Mouse (Mus musculus) R1 (cell line): ENCODE data around the gene Pomgnt1.
A peak's percentile ranks its signal among the peaks of the same experiment; 100 is the strongest.

ENCODE experiments used
- DNase-seq: peaks from one replicate; pipeline ENCODE4 v3.0.0-alpha.2; 2018; ENCODE audit warnings: low read depth, low spot score

The Pomgnt1 gene

DNA sequence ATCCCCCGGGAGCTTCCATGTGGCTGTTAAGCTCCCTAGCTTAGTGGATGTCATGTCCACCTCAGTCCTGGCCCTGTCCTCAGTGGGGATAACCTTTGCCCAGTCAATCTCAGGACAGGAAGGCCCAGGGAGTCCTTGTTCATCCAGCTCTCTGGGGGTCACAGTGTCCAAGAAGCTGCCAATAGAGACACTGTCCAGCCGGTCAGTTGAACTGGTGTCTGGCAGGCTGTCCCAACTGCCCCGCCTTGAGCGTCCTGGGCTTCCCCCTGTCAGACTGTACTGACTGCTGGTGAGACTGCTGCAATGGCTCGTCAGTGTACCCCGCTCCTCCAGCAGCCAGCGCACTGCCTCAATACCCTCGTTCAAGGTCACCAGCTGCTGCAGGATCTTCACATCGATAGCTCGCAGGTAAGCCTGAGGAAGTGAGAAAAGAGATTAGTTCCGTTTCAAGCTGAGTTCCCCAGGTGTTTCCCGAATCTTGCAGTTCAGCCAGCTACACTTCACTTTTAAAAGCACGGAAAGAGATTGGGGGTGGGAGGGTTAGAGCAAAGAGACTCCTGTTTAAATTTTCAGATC is 13.9 kb downstream of the Pomgnt1 start:
- DNase-seq, result peak; percentile 72

DNA sequence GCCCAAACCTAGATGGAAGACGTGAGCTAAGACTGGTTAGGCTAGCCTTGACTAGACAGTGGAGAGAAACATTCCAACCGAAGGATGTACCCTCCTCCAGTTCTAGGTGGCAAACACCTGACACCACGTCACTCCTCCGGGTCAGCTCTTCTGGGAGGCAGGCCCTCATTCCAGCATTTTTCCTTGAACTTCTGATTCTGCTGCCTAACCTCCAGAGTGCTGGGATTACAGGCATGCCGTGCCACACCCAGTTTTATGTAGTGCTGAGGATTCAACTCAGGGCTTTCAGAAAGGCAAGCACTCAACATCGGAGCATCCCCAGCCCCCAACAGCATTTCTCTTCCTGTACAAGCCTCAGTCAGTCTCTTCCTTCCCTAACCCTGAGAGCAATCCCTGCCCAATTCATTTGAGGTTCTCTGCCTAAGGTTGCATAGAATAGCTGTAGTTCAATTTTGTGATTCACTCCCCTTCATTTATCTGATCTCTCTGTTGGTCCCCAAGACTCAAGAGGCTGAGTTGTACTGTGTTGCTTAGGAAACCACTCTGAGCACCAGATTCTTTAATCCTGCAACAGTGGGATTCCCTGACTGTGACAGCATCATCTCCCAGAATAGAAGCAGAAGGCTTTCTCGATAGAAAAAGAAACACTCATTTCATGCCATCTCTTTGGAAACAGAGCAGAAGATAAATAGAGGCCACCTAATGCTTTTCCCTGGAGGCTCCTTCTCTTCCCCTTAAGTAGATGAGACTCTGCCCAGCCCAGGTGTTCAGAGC is 17.3 kb downstream of the Pomgnt1 start:
- DNase-seq, result peak; percentile 80

DNA sequence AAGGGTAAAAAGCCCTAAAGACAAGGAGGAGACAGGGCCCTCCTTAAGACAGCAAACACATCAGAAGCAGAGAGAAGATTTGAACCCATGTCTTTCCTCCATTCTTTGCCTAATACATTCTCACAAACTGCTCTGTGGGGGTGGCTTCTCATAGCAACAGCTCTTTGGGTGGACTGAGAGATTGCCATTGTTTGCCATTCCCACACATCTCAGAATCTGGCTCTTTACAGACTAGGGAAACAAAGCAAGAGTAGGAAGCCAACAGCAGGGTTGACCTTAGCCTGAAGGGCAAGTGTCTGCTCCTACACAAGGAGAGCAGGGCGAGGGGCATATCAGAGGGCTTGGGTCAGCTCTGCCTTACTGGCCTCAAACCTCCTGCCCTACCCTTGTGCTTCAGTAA is 18.1 kb downstream of the Pomgnt1 start:
- DNase-seq, result peak; percentile 82

DNA sequence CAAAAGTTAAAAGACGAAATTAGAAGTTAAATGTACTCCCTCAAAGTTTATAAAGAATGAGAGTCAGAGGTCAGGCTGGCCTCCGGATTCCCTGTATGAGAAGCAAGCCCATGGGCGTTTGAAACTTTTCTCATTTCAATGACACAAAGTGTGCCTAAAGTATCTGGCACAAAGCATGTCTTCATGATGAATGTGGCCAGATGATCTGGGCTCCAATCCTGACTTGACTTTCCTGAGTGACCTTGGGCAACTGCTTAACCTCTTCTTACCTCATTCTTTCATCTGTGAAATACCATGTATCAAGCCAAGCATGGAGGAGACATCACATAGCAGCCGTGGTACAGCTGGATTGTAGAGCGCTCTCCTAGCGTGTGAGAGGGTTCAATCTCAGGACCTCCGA is 18.6 kb downstream of the Pomgnt1 start:
- peak; percentile 20 for DNase-seq

DNA sequence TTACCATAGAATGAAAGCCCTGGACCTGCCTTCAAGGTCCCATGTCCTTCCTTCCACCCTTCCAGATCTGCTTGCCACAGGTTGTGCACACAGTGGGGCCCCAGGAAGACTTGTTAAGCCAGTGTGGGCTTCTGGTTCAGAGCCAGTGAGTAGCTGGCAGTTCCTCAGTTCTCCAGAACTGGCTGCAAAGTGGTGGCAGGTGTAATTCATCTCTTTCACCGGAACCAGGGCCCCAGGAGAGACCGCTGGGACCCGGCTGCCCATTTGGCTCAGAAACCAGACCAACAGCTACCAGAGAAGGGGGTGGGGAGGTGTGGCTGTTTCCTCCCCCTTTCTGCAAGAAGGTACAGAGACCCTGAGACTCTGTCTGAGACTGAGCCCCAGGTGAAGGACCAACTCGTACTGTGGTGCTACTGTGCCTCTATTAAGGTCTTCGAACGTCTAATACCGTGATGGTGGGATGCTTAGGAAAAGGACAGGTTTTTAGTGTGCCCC is 19.7 kb downstream of the Pomgnt1 start:
- peak; percentile 20 for DNase-seq

DNA sequence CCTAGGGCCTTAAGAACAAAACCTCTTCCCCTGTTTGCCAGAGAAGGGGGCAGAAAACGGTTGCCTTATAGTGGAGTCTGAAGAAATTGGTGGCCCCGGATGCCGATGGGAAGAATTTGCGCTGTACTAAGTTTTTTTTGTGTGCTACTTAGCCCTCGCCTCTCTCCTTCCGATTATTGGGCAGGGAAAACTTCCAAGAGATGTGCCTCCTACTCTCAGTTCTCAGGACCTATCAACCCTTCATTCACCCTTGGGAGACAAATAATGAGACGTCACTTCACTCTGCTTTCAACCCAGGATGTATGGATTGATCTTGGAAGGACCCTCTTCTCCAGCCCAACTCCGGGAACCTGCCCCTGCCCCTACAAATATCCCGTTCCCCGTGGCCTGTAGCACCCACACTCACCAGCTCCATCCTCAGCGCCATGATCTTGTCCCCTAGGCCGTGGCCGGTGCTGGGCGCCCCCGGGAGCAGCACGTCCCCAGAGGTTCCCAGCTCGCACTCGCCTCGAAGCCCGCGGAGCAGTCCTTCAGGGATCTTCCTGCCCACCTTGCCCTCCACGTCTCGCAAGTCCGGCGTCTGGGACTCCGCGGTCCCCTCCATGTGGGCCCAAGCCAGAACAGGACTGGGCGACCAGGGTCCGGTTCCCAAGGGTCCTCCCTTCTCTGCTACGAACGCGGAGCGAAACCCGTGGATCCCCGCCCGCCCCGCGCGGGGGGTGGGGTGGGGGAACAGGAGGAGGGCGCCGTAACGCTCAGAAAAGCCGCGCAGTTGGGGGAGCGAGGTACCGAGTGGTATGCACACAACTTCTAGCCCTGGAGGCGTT is 20.5 kb downstream of the Pomgnt1 start:
- peak; percentile 60 for DNase-seq

DNA sequence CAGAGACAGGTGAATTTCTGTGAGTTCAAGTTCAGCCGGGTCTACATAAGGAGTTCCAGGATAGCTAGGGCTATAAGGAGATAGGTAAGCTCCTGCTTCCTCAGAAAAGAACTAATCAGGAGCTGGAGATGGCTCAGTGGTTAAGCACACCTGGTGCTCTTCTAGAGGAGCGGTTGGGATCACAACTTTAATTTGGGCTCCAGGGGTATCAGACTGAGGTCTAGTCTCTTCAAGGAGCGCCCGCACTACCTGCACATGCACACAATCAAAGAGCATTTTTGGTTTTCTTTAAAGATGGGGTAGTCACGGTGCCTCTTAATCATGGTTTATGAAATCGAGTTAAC is 26.1 kb downstream of the Pomgnt1 start:
- DNase-seq, result peak; percentile 44

DNA sequence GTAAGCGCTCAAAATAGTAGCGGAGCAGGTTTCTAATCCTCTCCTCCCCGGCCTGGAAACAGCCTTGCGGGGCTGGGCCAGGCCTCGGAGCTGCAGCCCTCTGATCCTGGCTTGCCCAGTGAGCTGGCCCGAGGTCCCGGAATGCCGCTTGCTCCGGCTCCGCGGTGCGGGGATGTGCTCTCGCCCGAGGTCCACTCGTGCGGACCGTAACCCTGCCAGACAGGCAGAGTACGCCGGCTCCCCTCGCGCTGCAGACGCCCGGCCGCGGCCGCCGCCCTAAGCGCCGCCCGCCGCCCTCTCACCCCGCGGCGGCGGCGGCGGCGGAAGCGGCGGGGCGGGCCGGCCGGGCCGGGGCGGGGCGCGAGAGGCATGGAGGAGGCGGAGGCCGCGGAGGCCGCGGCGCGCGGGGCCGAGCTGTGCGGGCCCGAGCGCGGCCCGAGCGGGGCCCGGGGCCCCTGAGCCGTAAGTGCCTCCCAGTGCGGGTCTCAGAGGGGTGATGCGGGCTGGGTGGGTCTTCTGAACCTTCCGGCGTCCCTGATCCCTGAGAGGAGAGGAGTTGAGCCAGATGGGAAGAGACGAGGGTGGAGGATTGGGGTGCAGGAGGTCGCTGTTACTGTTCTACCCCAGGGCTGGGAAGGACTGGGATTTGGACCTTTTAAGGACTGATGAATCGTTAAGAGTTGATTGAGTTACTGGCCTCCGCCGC is 26.7 kb downstream of the Pomgnt1 start:
- DNase-seq, result peak; percentile 63

DNA sequence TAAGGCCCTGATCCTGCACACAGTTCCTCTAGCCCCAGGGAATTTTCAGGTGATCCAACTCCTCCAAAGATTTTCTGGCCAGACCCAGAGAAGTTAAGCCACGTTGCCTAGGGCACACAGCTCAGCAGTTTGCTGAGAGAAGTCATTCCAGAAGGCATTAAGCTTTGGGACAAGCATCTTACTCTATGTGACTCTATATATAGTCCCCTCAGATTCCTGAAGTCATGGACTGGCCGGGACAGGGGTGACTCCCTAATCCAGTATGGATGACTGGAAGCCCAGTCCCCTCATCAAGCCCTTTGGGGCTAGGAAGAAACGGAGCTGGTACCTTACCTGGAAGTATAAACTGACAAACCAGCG is 27.2 kb downstream of the Pomgnt1 start:
- no peak for DNase-seq

DNA sequence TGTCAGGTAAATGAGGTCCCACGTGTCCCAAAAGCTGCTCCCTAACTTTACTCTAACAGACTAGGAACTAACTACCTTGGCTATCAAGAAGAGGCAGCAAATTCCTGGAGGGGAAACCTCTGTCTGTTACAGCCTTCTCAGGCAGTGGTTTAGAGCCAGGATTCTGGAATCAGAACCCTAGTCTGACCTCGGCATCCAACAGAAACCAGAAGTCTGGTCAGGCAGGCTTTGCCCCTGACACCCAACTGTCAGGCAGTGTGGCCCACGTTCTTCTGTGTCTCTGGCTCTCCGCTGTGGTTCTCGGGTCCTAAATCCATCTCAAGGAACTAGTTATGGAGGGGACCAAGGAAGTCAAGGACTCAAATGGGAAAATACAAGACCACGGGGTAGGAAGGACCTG is 27.6 kb downstream of the Pomgnt1 start, which contains the start of gene Lurap1:
Gene Lurap1, minus strand, starts transcription at position 101 of the 400 bp plus-strand sequence.
- no peak for DNase-seq

DNA sequence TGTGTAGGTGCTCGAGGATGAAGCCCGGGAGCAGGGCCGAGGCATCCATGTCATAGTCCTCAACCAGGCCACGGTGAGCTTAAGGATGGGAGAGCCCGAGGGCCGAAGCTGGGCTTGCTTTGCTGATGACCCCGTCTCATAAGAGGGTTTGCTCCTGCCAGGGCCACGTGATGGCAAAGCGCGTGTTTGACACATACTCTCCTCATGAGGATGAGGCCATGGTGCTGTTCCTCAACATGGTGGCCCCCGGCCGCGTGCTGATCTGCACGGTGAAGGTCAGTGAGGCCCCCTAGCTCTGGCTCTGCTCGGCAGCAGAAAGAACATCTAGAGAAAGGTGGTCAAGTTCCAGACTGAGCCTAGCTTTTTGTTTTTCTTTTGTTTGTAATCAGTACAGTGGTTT is 29.1 kb downstream of the Pomgnt1 start:
- DNase-seq, result no peak

DNA sequence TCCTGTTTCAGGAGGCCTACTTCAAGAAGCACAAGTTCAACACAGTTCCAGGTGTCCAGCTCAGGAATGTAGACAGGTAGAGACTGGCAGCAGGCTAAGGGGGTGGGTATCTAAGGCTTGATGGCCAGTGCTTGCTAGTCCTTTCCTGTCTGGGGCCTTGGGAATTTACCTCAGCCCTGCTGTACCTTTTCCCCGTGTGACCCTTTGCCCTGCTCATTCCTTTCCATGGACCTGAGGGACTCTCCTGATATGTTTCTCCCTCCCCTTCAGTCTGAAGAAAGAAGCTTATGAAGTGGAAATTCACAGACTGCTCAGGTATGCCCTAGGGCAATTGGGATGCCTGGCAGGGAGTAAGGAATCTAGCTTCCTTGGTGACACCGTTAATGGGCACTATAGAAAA is 34.2 kb downstream of the Pomgnt1 start:
- DNase-seq, result no peak

DNA sequence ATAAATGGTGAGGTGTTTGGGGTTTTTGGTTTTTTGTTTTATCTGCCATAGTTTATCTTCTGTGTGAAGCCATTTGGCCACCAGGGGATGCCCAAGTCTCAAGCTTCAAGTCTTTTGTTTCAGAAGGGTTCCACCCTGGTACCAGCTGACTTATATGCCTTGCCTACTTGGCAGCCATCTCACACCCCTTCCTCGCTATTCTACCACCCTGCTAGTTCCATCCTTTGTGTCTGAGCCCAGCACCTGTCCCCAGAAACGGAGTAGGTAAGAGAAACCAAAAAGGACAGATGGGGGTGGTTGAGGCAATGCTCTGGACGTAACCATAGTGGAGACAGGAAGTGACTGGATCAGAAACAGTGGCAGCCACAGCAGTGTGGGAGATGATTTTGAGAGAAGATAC is 36.3 kb downstream of the Pomgnt1 start:
- peak; percentile 59 for DNase-seq

DNA sequence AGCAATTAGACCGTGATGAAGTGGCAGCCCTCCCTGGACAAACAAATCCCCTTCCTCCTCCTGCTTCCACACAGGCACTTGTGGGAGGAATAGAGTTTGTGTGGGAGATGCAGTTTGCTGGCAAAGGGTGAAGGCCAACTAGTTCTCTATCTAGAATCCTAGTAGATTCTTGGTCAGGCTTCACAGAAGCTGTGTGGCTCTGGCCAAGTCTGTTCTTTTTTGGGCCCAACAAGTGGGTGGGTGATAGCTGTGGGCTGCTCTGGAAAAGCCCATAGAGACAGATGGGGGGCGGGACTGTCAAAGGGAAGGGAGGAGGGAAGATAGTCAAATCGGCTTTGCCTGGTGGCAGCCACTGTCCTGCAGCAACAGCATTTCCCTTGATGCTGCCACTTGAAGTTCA is 37.1 kb downstream of the Pomgnt1 start:
- no peak for DNase-seq

DNA sequence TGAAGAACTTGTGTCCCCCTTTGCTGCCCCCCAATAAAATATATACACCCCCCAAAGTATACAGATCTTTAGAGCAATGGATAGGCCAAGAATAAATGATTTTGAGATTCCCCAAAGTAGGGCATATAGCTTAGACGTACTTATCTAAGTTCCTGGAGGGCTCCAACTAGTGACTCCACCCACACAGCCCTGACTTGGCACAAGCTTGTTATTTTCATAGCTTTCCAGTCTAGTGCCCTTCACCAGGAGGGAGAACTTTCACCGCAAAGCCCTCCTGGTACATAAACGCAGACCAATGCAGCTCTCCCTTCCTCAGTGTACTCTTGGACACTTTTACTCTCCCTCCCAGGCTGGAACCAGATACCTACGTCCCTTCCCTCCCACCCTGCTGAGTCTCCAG is 38.5 kb downstream of the Pomgnt1 start:
- no peak for DNase-seq

DNA sequence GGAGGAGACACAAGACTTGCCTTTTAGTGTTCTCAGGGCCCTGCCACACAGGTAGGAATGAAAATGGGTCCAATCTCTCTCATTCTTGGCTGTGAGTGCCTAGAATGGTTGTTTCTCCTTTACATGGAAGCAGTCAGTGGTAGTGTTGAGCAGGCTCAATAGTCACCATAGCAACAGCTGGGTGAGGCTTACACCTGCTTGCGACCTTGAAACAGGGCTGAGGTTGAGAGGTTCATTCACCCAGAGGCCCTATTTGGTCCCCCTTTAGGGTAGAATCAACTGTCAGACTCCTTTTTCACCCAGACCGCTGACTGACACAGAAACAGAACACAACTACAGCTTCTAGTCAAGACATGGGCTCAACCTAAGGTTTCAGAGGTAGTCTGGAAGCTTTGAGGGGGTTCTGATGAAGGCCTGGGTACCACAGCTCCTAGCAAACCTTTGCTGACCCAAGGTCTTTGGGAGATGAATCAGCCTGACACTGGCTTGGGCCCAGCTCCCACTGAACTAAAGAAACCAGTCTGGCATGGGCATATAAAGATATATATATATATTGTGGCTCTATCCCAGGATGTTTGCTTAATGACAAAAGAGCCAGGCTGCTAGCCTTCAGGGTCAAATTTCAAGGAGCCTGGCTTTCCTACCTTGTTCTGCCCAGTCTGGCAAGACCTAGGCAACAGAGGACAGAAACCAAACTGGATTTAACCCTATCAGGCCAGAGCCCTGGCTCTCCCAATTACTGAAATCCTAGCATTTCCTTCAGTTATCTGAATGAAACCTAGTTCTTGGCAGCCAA is 41.3 kb downstream of the Pomgnt1 start:
- peak; percentile 41 for DNase-seq

DNA sequence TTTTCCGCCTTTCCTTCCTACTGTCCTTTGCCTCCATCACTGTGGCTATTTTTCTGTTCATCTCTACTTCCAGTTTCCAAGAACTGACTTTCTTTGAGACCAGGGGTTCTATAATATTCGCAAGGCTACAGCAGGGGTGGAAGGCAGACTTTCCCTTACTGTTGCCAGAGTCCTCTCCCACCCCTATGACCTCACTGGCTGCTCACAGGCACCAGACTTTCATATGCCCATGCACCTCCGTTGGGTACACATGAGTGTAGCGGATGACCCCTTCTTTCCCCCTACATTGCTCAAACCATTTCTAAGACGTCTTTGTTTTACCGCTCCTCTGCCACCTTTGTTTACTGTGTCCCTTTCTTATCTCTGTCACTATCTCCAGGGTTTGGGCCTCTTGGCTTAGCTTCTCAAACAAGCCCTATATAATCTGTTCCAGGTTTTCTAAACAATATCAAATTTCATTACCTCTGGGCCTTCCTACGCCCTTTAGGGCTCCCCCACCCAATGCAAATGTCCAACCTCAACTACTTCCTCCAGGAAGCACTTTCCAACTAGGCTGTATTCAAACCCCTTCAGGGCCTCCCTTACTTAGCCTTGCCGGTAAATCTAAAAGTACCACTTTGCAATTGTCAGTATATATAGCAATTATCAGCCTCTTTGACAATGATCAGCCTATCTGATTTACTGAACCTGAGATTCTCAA is 42.2 kb downstream of the Pomgnt1 start:
- DNase-seq, result no peak

DNA sequence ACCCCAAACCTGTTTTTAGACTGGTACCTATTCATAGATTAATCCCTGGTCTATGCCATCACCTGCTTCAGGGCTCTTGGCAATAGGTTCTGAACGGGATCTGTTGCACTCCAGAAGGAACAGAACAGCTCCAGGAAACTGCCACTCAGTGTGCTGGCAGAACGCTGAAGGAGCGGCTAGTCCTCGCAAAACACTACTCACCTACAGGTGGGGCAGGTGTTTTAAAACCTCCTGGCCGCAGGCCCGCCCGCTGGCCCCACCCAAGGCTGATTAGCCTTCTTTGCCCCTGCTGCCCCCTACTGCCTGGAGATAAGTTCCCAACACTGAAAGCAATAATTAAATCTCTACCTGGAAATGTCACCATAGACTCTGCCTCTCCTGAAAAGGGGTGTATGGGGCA is 43.8 kb downstream of the Pomgnt1 start, which contains the start of gene Tspan1:
Gene Tspan1, minus strand, starts transcription at position 198 of the 400 bp plus-strand sequence.
- DNase-seq, result peak; percentile 41

DNA sequence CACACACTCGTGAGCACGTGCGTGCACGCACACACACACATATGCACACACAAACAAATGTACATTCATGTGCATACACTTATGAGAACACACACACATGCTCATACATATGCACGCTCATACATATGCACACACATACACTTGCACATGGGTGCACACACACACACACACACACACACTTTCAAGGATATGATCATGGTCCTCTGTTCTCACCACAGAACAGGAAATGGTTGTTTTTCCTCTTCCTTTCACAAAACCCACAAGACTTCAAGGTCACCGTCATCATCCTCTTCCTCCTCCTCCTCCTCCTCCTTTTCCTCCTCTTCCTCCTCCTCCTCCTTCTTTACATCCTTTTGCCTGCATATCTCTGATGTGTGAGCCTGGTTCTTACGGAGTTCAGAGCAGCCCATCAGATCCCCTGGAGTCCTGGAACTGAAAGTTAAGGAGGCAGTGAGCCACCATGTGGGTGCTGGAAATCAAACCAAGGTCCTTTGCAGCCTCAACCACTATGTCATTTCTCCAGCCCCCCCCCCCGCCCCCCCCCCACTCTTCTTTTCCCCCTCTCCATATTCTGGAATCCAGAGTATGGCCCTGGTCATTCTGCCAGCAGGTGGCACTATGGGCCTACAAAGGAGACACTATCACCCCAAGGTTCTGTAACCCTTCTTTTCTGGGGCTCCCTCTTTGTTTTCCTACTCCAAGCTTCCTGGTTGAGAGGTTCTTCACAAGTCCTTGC is 45.1 kb downstream of the Pomgnt1 start:
- peak; percentile 58 for DNase-seq

DNA sequence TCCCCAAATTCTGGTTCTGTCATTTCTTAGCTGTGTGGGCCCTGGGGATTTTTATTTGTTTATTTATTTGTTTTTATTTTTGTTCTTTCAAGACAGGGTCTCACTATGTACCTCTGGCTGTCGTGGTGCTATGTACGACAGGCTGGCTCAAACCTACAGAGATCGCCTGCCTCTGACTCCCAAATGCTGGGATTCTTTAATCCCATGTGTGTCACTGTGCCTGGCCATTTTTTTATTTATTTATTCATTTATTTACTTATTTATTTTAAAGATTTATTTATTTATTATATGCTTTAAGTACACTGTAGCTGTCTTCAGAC is 45.7 kb downstream of the Pomgnt1 start:
- no peak for DNase-seq
